Mouse (Mus musculus): Measurements from ENCODE around the gene Cfap54.

DNA sequence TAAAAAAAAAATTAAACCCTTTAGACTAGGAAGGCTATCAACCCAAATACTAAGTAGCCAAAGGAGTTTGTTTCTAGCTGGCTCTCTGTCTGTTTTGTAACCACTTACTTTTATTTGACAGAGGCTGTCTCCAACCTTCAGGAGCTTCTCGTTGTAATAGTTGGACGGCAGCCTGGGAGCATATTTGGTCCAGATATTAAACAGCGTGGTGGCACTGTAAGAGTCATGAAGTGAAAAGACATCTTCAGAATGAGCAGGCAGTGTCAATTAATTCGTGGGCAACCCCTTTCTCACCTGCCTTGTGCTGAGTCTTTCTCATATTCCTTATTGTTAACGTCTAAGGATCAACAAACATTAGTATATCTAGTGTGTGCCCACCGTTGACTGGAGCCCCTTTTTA, 11.7 kb downstream of the Cfap54 start:
- TF ChIP-seq EP300 (IDR thresholded peaks at IDR 0.05; ENCODE audit: low read depth): no peak
- TF ChIP-seq CTCF (IDR thresholded peaks at IDR 0.05; ENCODE audit: low read depth): no peak

All from liver, postnatal 0 days (tissue).